Mouse (Mus musculus): ENCODE results near the gene Cep19. TPM values are rescaled to one million over a fixed set of nuclear protein-coding genes. Genes with fewer than 3 reads are reported as not detected.
A peak's percentile ranks its signal among the peaks of the same experiment; 100 is the strongest.
"Not testable (repeated sequence)": the region's sequence is repeated elsewhere in the genome, so short reads cannot be mapped to it uniquely, and the experiment has no call there.

The Cep19 gene
- 10 to 100 TPM; 54.7 to 66.3 (median 61.6) TPM for total RNA-seq (2022)

- peak; percentile 79 to 84 for DNase-seq (ENCODE audit: low spot score in 2 of 2)
These were observed at the start of gene Cep19, which contains the start of gene Pigx for GRCm38 (mm10) chr16:32099638-32100150. TSS of gene Cep19 (plus strand) at chr16:32099800. TSS of gene Pigx (minus strand) at chr16:32099740.

GRCm38 (mm10) chr16:32058817-32059216, 40.8 kb upstream of the Cep19 start:
- no peak for DNase-seq (ENCODE audit: low spot score in 2 of 2)

GRCm38 (mm10) chr16:32059840-32060523, 39.6 kb upstream of the Cep19 start:
- DNase-seq (ENCODE audit: low spot score in 2 of 2): no peak

- no peak for DNase-seq (ENCODE audit: low spot score in 2 of 2)
These were observed 37.4 kb upstream of the Cep19 start for GRCm38 (mm10) chr16:32062226-32062625.

GRCm38 (mm10) chr16:32063900-32064299, 35.7 kb upstream of the Cep19 start:
- no peak for DNase-seq (ENCODE audit: low spot score in 2 of 2)

GRCm38 (mm10) chr16:32066899-32067298, 32.7 kb upstream of the Cep19 start:
- DNase-seq (ENCODE audit: low spot score in 2 of 2): no peak

GRCm38 (mm10) chr16:32068389-32069300, 31.0 kb upstream of the Cep19 start:
- DNase-seq (ENCODE audit: low spot score in 2 of 2): no peak

- not testable (repeated sequence) for DNase-seq (ENCODE audit: low spot score in 2 of 2)
These were observed 29.5 kb upstream of the Cep19 start for GRCm38 (mm10) chr16:32070070-32070469.

GRCm38 (mm10) chr16:32075762-32076161, 23.8 kb upstream of the Cep19 start:
- DNase-seq (ENCODE audit: low spot score in 2 of 2): no peak

GRCm38 (mm10) chr16:32076406-32076805, 23.2 kb upstream of the Cep19 start:
- DNase-seq (ENCODE audit: low spot score in 2 of 2): no peak

GRCm38 (mm10) chr16:32077648-32078407, 21.8 kb upstream of the Cep19 start:
- no peak for DNase-seq (ENCODE audit: low spot score in 2 of 2)

GRCm38 (mm10) chr16:32078408-32078990, 21.1 kb upstream of the Cep19 start:
- no peak for DNase-seq (ENCODE audit: low spot score in 2 of 2)

- peak; percentile 68 to 72 for DNase-seq (ENCODE audit: low spot score in 2 of 2)
These were observed 20.5 kb upstream of the Cep19 start, which contains the start of gene Pak2 for GRCm38 (mm10) chr16:32078991-32079511. TSS of gene Pak2 (minus strand) at chr16:32079342.

- no peak for DNase-seq (ENCODE audit: low spot score in 2 of 2)
These were observed 11.8 kb upstream of the Cep19 start for GRCm38 (mm10) chr16:32087629-32088443.

GRCm38 (mm10) chr16:32091466-32091865, 8.1 kb upstream of the Cep19 start:
- no peak for DNase-seq (ENCODE audit: low spot score in 2 of 2)

- DNase-seq (ENCODE audit: low spot score in 2 of 2): not testable (repeated sequence)
These were observed 1.8 kb upstream of the Cep19 start for GRCm38 (mm10) chr16:32097757-32098156.

GRCm38 (mm10) chr16:32098897-32099637, 533 bp upstream of the Cep19 start:
- DNase-seq (ENCODE audit: low spot score in 2 of 2): no peak

- DNase-seq (ENCODE audit: low spot score in 2 of 2): no peak
These were observed 2.7 kb downstream of the Cep19 start for GRCm38 (mm10) chr16:32102295-32102694.

- no peak for DNase-seq (ENCODE audit: low spot score in 2 of 2)
These were observed 6.1 kb downstream of the Cep19 start for GRCm38 (mm10) chr16:32105698-32106097.
